Mouse (Mus musculus) adrenal gland (tissue): ENCODE measurements around the gene Tnik.

Experiments
- intact Hi-C: fragments of 180-260 bp; cut with DNase I; formaldehyde crosslinking; loops from one replicate; pipeline ENCODE4 v1.15.1; 2025

The Tnik gene

DNA sequence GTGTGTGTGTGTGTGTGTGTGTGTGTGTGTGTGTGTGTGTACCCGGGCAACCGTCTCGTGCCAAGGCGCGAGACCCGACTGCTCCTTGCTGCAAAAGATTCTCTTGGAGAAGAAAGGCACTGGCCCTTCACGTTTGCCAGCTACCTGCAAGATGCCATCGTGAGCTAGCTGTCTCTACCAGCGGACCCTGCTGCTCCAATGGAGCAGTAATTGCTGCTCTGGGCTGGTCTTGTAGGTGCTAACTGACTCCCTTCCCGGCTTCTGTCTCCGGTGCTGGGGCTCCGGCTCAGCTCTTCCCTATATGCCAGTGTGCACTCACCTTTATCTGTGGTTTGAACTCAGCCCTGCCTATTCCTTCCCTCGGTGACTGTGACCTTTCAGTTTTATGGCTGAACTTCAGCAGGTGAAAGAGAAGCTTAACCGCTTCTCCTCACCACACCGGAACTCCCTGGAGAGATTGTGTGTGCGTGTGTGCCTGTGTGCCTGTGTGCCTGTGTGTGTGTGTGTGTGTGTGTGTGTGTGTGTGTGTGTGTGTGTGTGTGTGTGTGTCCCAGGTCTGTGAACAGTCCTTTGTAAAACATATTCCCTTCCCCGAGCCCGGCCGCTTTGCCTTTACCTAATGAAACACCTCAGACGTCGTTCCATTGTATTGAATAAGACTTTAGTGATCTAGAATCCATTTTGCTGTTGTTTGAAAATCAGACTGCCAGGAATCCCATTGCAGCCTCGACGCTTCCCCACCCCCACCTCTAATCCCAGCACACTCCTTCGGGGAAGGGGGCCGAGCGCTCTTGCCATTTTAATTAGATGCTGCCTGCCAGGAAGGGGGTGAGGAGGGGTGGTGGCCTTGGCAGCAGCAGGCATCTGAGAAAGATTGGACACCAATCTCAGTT is 1.2 kb downstream of the Tnik start:
- intact Hi-C loops: loop anchor here (10.0 kb wide), 2 partner anchors 99 to 281 kb away; no protein-coding TSS in a partner anchor

GRCm38 (mm10) chr3:28264841-28265150 is 1.8 kb downstream of the Tnik start:
- intact Hi-C loops: loop anchor here (10.0 kb wide), 2 partner anchors 100 to 280 kb away; no protein-coding TSS in a partner anchor

GRCm38 (mm10) chr3:28265183-28265582 is 2.2 kb downstream of the Tnik start:
- intact Hi-C loops: loop anchor here (10.0 kb wide), 2 partner anchors 100 to 280 kb away; no protein-coding TSS in a partner anchor

GRCm38 (mm10) chr3:28265656-28266055 is 2.6 kb downstream of the Tnik start:
- intact Hi-C loops: loop anchor here (10.0 kb wide), 2 partner anchors 101 to 279 kb away; no protein-coding TSS in a partner anchor

- intact Hi-C loops: loop anchor here (10.0 kb wide), 2 partner anchors 102 to 278 kb away; no protein-coding TSS in a partner anchor
Observed at GRCm38 (mm10) chr3:28267211-28267610, 4.2 kb downstream of the Tnik start.

DNA sequence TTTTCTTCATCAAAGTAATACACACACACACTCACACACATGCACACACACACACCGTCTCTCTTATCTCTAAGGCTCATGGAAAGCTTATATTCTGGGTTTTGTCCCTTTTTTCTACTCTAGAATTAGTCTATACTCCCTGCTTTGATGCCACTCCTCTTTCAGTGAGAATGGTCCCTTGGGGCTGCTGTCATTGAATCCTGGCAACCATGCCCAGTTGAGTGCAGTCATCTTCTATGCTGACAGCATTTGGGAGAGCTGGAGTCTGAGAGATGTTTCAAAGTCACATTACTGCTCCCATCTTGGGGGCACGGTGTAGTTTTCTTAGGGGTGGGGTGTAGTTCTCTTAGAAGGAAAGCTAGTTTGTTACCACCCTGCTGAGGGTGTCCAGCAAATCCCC is 6.7 kb downstream of the Tnik start:
- intact Hi-C loops: loop anchor here (10.0 kb wide), 2 partner anchors 105 to 275 kb away; no protein-coding TSS in a partner anchor

DNA sequence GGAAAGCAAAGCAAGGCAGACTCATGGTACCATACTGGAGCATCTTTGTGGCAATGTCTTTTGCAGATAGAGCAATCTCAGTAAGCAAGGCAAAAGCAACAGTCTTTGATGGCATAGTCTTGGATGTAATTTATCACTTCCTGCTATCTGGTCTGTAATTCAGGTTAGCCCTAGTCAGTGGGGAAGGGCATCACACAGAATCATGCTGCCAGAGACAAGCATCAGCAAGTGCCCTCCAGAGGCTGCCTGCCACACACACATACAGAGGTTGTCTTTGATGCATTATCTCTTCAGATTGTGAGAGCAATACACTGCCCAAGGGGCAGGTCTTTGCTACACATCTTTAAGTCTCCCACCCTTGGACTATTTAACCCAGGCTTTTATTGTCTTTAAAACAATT is 8.9 kb downstream of the Tnik start:
- intact Hi-C loops: no loop called here

DNA sequence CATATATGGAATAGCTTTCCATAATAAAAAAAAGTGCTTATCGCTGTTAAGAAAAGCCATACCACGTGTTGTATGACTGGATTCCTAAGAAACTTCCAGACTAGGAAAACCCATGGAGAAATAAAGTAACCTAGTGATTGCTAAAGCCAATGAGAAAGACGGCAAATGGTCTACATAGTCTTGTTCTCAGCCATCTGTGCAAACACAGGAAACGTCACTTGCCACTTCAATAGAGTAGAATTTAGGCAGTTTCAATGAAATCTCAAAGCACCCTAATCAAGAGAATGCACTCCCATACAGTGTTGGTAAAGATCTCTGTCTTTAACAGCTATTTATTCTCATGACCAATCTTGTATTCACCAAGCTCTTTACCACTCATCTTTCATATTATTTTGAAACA is 11.7 kb downstream of the Tnik start:
- intact Hi-C loops: no loop called here

DNA sequence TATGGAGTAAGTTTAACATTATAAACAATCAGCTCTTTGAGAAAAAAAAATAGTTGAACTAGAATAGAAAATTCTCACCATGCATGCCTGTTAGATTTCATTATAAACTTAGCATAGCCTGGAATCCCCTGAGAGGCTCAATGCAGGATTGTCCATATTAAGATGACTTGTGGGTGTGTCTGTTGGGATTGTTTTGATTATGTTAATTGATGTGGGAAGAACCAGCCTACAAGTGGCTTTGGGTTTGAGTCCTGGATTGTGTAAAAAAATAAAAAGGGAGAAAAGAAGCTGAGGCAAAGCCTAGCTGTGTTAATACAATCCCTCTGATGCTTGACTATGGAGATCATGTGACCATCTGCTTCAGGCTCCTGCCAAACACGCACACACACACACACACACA is 26.7 kb downstream of the Tnik start:
- intact Hi-C loops: no loop called here

- intact Hi-C loops: no loop called here
Observed at GRCm38 (mm10) chr3:28301378-28301777, 38.4 kb downstream of the Tnik start.

DNA sequence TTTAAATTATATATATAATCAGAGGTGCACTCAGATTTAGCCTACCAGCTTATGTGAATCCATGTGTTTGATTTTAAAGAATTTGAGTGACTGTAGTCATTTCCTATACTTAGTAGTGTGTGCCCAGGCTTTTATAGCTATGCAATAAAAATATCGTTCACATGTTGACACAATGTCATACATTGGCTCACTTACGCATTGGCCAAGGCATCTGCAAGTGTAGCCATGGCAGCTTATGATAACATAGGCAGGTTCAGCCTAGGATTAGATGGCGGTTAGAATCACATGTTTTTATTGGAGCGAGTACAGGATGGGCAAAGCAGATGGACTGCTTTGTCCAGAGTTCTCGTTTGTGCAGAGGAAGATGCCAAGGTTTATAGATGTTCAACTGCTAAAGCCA is 40.9 kb downstream of the Tnik start:
- intact Hi-C loops: no loop called here

GRCm38 (mm10) chr3:28306852-28307251 is 43.8 kb downstream of the Tnik start:
- intact Hi-C loops: no loop called here

DNA sequence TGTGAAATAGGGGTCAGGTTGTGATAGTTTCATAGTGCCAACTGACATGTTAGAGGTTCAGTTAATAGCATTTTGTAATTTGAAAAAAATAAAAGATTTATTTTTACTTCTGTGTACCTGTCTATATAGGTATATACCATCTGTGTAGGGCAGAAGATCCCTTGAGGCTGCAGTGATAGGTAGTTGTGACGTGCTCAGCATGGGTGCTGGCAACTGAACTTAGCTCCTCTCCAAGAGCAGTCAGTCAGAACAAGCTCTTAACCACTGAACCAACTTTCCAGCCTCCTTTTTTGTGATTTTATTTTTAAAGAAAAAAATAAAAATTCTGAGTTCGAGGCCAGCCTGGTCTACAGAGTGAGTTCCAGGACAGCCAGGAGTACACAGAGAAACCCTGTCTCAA is 51.4 kb downstream of the Tnik start:
- intact Hi-C loops: no loop called here

DNA sequence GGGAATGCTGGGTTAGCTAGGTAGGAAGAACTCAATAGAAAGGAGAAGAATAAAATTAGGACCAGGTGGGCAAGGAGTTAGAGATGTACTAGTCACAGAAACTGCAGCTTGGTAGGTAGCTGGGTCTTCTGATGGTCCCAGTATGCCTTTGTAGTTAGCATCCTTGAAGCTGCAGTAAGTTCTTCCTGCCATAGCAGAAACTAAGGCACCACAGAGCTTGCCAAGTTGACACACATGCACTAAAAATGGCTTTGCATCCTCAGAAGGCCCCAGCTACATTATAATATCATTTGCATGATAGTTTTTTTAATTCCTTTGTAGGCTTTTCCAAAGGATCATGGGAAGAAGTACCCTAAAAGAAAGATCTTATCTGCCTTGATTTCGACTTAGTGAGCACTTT is 54.3 kb downstream of the Tnik start:
- intact Hi-C loops: no loop called here

- intact Hi-C loops: no loop called here
Observed at GRCm38 (mm10) chr3:28321635-28322034, 58.6 kb downstream of the Tnik start.

DNA sequence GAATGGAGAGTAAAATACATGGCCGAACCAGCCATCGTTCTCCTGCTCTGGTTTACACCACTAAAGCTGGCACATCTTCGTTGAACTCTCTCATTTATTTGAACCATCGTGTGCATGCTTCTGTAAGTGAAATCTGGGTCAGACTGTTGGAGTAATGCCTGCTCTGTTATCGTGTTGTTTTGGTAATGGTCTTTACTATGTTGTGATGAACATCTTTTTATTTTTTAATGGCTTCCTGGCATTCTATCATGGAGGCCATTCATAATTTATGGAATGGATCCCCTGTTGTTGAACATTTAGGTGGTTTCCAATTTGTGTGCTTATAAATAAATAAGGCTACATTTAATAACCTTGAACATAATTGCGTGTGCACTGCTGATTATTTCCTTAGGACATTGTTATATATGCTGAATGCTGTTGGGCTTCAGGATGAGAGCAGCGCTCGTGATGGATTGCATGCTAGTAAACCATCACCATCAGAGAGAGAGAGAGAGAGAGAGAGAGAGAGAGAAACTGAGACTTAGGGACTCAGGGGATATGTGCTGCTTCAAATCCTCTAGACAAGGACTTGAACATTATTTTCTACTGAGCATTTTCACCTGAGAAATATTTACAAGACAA is 62.7 kb downstream of the Tnik start:
- intact Hi-C loops: no loop called here

GRCm38 (mm10) chr3:28332316-28332715 is 69.3 kb downstream of the Tnik start:
- intact Hi-C loops: no loop called here

DNA sequence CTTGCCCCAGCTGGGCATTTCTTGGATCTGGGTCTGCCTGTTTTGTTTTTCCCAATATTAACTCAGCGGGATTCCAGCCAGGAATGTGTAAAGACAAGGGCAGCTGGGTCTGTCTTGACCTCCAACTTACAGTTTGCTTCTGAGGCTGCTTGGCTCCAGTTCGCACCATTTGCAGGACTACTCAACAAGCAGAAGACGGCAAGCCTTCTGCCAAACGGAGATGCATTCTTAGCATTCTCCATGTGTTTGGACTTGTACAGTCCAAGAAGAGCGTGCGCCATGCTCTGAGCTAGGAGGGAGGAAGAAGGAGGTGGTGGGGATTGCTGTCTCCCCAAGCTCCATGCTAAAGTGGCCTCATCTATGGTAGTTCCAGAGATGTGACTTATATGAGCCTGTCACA is 70.9 kb downstream of the Tnik start:
- intact Hi-C loops: no loop called here

GRCm38 (mm10) chr3:28334547-28334946 is 71.5 kb downstream of the Tnik start:
- intact Hi-C loops: no loop called here

- intact Hi-C loops: no loop called here
Observed at GRCm38 (mm10) chr3:28340071-28340470, 77.1 kb downstream of the Tnik start.

- intact Hi-C loops: no loop called here
Observed at GRCm38 (mm10) chr3:28343204-28343603, 80.2 kb downstream of the Tnik start.

DNA sequence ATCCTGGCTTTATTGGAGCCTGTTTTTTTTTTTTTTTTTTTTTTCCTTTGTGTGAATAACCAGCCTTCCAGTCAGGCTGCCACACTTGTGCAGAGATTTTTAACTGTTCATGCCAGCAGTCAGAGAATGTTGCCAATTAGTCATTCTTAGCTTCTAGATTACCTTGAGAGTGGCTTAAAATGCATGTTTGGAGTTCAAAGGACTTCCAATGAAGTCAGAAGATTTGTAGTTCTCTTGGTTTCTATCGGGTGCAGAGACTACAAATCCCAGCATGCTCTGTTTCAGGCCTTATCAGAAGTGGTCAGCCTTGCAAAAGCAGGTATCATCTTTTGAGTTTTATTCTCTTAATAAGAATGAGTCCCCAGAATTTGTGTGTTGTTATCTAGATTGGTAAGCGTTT is 80.6 kb downstream of the Tnik start:
- intact Hi-C loops: no loop called here

GRCm38 (mm10) chr3:28345446-28345845 is 82.4 kb downstream of the Tnik start:
- intact Hi-C loops: no loop called here
